Mouse (Mus musculus) forebrain, embryonic 16.5 days (tissue): ENCODE results near the gene Zfp82. TPM values are rescaled to one million over a fixed set of nuclear protein-coding genes. Genes with fewer than 3 reads are reported as not detected.
"Not testable (repeated sequence)": the region's sequence is repeated elsewhere in the genome, so short reads cannot be mapped to it uniquely, and the experiment has no call there.

Experiments
- ATAC-seq: fragments of 200-750 bp; cut with Nextera tagmentation; 2 replicates; pipeline ENCODE4 v1.8.0; 2017; ENCODE audit warnings: mild to moderate bottlenecking, moderate library complexity
- H3K27ac ChIP-seq: fragments of 300-500 bp; sonication (generic); 2 replicates; pipeline ENCODE4 v1.5.1; 2014; ENCODE audit warnings: low read length, control low read depth
- H3K27me3 ChIP-seq: fragments of 300-500 bp; sonication (generic); replicated peaks from 2 replicates; pipeline ENCODE4 v1.6.1; 2014; ENCODE audit warnings: low read length; ENCODE audit not compliant: control insufficient read depth, insufficient read depth
- H3K36me3 ChIP-seq: fragments of 300-500 bp; sonication (generic); 2 replicates; pipeline ENCODE4 v1.6.1; 2014; ENCODE audit not compliant: control insufficient read depth, insufficient read depth
- H3K4me1 ChIP-seq: fragments of 300-500 bp; sonication (generic); replicated peaks from 2 replicates; pipeline ENCODE4 v1.6.1; 2014; ENCODE audit warnings: low read length; ENCODE audit not compliant: control insufficient read depth, insufficient read depth
- H3K4me2 ChIP-seq: fragments of 300-500 bp; sonication (generic); 2 replicates; pipeline ENCODE4 v1.6.1; 2014; ENCODE audit warnings: mild to moderate bottlenecking, low read length, control low read depth
- H3K4me3 ChIP-seq: fragments of 300-500 bp; sonication (generic); replicated peaks from 2 replicates; pipeline ENCODE4 v1.5.1; 2014; ENCODE audit warnings: mild to moderate bottlenecking, low read length, control low read depth
- H3K9ac ChIP-seq: fragments of 300-500 bp; sonication (generic); replicated peaks from 2 replicates; pipeline ENCODE4 v1.6.1; 2014; ENCODE audit warnings: low read depth, low read length, control low read depth
- H3K9me3 ChIP-seq: fragments of 300-500 bp; sonication (generic); 2 replicates; pipeline ENCODE4 v1.6.1; 2016; ENCODE audit warnings: low read length; ENCODE audit not compliant: control insufficient read depth
- WGBS: fragments of 180-500 bp; shearing (Covaris S2); extraction: QIAGEN DNeasy Blood & Tissue Kit; methylation state at CpG from one replicate; pipeline ENCODE4 v1.1.7; 2014; 5-methylcytosine and 5-hydroxymethylcytosine counted together
- polyA plus RNA-seq: library from polyadenylated mRNA; unstranded; fragments of >200 nt; fragmentation: Nextera tagmentation; extraction: Ambion mirVana; gene quantifications from 2 replicates; pipeline ENCODE4 v1.2.1, GENCODE M21; 2015

The Zfp82 gene
- 16.4 and 17.5 TPM in 2 replicates for polyA plus RNA-seq

DNA sequence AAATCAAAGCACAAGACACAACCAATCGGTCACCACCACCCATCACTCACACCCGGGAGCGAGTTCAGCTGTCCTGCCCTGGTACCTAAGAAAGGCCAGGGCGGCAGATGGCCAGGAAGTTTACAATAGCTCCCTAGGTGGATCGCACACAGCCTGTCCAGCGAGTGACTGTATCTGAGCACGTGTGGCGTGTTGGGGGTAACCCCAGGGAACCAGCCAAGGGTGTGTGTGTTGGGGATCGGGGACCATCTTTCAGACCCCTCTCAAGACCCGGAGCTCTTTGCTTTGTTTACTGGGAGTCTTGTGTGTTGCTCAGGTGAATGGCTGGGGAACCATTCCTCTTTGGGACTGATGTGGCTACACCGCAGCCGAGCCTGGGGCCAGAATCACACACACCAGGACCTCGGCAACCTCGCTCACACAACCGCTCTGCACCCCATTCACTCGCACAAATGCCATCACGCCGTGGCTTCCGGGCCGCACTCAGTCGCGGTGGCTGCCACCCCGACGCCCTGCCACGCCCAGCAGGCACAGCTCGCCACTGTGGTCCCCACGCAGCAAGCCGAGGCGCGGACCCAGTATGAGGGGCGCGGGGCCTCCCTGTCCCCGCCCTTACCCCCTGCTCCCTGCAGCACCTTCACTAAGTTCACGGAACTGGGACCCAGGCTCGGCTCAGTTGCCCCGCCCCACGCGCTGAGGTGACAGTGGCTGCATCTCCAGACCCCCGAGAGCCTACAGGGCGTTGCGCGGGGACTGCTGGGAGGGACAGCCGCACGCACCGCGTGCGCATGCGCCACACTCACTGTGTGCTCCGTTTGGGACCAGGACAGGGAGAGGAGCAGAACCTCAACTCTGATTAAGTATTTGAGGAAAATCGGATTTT is at the start of gene Zfp82:
TSS of gene Zfp82 (minus strand) at position 755 of the 883 bp plus-strand sequence.
- Histone ChIP-seq H3K27ac (peak within 1 kb of the TSS; percentile 80), H3K4me1 (peaks cover 4% of the 10 kb centered on the region), H3K9ac (peak within 1 kb of the TSS; percentile 89), H3K36me3 (peaks cover 1% of the 10 kb centered on the region), H3K9me3 (no peaks in the 10 kb centered on the region), H3K27me3 (no peaks in the 10 kb centered on the region), H3K4me2 (peak within 1 kb of the TSS; percentile 91), H3K4me3 (peak within 1 kb of the TSS; percentile 88)
- WGBS: under 1% methylated on average over 50 of the region's 50 CpGs
- peak; percentile 96 for ATAC-seq

DNA sequence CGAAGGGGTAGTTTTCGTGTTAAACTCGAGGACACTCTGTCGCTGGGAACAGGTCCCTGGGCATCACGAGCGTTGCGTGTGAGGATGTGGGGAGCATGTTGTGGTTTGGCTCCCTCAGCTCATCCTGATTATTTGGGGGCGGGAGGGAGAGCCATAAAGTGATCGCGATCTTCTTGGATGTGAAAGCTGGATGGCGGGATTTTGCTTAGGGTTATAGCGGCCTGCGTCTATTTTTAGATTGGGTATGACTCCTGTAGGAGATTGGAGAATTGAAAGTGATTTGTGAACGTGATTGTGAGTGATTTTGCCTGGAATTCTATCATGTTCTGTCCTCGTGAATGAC is 49.5 kb upstream of the Zfp82 start:
- 5% methylated on average over 15 of the region's 15 CpGs for WGBS

DNA sequence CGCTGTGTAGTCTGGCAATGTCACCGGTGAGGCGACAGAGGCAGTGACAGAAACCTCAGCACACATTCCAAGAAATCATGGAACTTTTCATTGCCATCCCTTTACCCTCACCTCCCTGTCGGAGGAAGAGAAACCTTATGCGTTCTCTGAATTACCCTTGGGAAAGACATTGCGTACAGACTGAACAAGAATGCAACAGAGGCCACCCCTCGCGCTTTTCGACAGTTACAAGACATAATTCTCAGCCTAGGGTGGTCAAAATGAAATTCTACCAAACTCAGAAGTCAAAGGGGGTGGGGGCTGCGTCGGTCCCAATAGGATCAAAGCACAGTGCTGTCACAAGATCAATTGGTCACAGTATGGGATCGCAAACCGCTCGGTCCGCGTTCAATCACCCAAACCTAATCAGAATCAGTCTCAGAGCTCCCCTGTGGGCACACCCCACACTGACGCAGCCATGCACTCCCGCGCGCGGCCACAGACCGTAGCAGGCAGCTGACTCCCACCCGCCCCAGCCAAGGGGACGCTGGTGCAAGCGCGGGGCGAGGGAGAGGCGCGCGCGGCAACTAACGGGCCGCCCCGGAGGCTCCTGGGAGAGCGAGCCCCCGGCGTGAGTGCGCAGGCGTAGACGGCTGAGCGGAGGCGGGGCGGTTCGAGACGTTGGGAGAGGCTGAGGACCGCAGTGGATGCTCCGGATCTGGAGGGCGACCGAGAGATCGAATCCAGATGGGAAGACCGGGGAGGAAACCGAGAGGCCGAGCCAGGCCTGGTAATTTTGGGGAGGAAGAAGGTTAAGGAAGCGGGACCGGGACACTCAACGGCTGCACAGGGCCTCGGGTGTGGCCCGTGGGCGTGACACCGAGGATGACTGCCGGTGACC is 48.8 kb upstream of the Zfp82 start, which contains the start of gene Zfp382:
TSS of gene Zfp382 (plus strand) at position 635 of the 880 bp plus-strand sequence.
- H3K9ac ChIP-seq: peak within 1 kb of the TSS; percentile 79
- under 1% methylated on average over 61 of the region's 61 CpGs for WGBS
- H3K36me3 ChIP-seq: peaks cover 3% of the 10 kb centered on the region; the same call in 1 of the 2 replicates
- ATAC-seq: peak; percentile 99
- H3K4me3 ChIP-seq: peak within 1 kb of the TSS; percentile 59
- H3K27ac ChIP-seq: peak within 1 kb of the TSS; percentile 74
- H3K4me2 ChIP-seq: peak within 1 kb of the TSS; percentile 65
- H3K4me1 ChIP-seq: peaks cover 12% of the 10 kb centered on the region
- H3K27me3 ChIP-seq: no peaks in the 10 kb centered on the region
- no peaks in the 10 kb centered on the region for H3K9me3 ChIP-seq

More for the DNA sequence above, 49.5 kb upstream of the Zfp82 start:
- peak; percentile 26 for ATAC-seq
- Histone ChIP-seq H3K4me3 (peak overlapping the region; percentile 59), H3K4me1 (peaks cover 12% of the 10 kb centered on the region), H3K9ac (peak overlapping the region; percentile 79), H3K9me3 (no peaks in the 10 kb centered on the region), H3K4me2 (peak overlapping the region; percentile 65), H3K27ac (peak overlapping the region; percentile 74), H3K36me3 (peaks cover 7% of the 10 kb centered on the region), H3K27me3 (no peaks in the 10 kb centered on the region)

- WGBS: 93% methylated on average over 12 of the region's 12 CpGs
- not testable (repeated sequence) for H3K9ac ChIP-seq, H3K4me2 ChIP-seq, H3K4me3 ChIP-seq, H3K27ac ChIP-seq, H3K4me1 ChIP-seq, ATAC-seq, H3K9me3 ChIP-seq, H3K36me3 ChIP-seq, H3K27me3 ChIP-seq
Observed at GRCm38 (mm10) chr7:30117935-30118334, 45.2 kb upstream of the Zfp82 start.

GRCm38 (mm10) chr7:30116076-30116475 is 43.4 kb upstream of the Zfp82 start:
- no peaks in the 10 kb centered on the region for H3K36me3 ChIP-seq
- H3K9me3 ChIP-seq: 0 out of 2 replicates have a peak, but pooled peaks cover 4% of the 10 kb centered on the region
- H3K4me3 ChIP-seq: no peak overlapping the region
- no peak overlapping the region for H3K4me2 ChIP-seq
- WGBS: 97% methylated on average over 5 of the region's 5 CpGs
- H3K4me1 ChIP-seq: peaks cover 2% of the 10 kb centered on the region; the same call in 1 of the 2 replicates
- H3K27me3 ChIP-seq: no peaks in the 10 kb centered on the region
- ATAC-seq: no peak
- H3K9ac ChIP-seq: no peak overlapping the region
- H3K27ac ChIP-seq: no peak overlapping the region

DNA sequence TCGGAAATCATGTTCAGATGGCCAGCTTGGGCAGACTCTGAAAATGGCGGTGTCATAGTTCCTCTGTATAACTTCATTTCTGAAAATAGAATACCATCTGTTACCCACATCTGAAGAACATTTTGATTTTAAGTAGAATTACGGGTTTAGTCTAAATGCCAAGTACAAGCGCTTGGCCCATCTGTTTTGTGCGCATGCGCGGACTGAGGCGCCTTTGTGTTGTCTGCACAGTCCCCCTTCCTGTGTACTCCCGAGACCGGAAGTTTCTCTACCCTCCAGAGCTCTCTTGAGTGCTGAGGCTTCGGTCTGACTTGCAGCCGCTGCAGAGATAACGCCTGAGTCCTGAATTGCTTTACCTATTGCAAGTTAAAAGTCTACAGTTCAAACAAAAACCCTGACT is 26.6 kb upstream of the Zfp82 start:
- Histone ChIP-seq H3K36me3 (peaks cover 30% of the 10 kb centered on the region), H3K27ac (peak overlapping the region; percentile 58), H3K27me3 (no peaks in the 10 kb centered on the region), H3K9ac (no peak overlapping the region), H3K9me3 (no peaks in the 10 kb centered on the region), H3K4me2 (peak overlapping the region; percentile 5; the same call in 1 of the 2 replicates), H3K4me1 (peaks cover 17% of the 10 kb centered on the region), H3K4me3 (0 out of 2 replicates have a peak overlapping the region, but pooled peaks have one; percentile 7)
- WGBS: 74% methylated on average over 13 of the region's 13 CpGs
- no peak for ATAC-seq

GRCm38 (mm10) chr7:30095551-30096125 is 22.9 kb upstream of the Zfp82 start:
- no peak for ATAC-seq
- no peaks in the 10 kb centered on the region for H3K27me3 ChIP-seq
- peak overlapping the region; percentile 45; the same call in 1 of the 2 replicates for H3K27ac ChIP-seq
- peak overlapping the region; percentile 66 for H3K4me3 ChIP-seq
- H3K36me3 ChIP-seq: peaks cover 3% of the 10 kb centered on the region; the same call in 1 of the 2 replicates
- peak overlapping the region; percentile 91 for H3K9ac ChIP-seq
- under 1% methylated on average over 5 of the region's 5 CpGs for WGBS
- peaks cover 24% of the 10 kb centered on the region for H3K4me1 ChIP-seq
- H3K9me3 ChIP-seq: no peaks in the 10 kb centered on the region
- H3K4me2 ChIP-seq: peak overlapping the region; percentile 81

DNA sequence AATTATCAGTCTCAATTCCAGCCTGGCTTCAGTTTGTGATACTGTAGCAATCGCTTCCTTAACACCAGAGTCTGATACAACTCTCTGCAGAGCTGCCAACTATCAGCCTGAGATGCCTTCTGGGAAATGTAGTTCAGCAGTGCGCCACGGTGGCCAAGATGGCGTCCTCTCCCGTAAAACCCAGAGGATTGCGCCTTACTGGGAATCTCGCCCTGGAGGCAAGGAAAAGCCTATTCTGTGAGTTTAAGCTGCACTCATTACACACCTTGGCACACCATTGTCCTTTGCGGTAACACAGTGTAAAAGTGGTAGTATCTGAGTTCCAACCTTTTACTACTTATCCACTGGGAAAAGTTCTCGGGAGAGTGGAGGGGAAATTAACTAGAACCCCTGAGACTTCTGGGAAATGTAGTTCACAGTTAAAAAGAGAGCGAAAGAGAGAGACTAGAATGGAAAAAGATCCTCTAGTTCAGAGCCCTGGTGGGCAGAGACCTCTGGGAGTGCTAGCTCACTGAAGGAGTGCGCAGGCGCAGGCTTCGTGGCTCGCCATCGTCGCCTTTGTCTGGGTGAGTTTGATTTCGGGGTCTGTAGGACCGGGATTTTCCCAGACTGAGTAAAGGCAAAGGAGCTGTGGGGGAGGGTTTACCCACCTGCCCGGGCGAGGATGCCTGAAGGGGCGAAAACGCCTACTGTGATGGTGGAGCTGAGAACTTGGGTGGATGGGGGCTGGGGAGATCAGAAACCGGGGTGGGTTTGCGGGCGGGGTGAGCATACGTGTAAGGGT is 22.1 kb upstream of the Zfp82 start, which contains the start of gene Zfp260:
TSS of gene Zfp260 (plus strand) at position 132 of the 784 bp plus-strand sequence.
- Histone ChIP-seq H3K9ac (peak within 1 kb of the TSS; percentile 91), H3K4me3 (peak within 1 kb of the TSS; percentile 66), H3K36me3 (no peaks in the 10 kb centered on the region), H3K27ac (peak within 1 kb of the TSS; percentile 99), H3K4me2 (peak within 1 kb of the TSS; percentile 81), H3K4me1 (peaks cover 24% of the 10 kb centered on the region), H3K9me3 (no peaks in the 10 kb centered on the region), H3K27me3 (no peaks in the 10 kb centered on the region)
- ATAC-seq: peak; percentile 80
- under 1% methylated on average over 26 of the region's 26 CpGs for WGBS
